Mouse (Mus musculus) adrenal gland (tissue): Measurements from ENCODE around the gene Prkch.
"Not testable (repeated sequence)": the region's sequence is repeated elsewhere in the genome, so short reads cannot be mapped to it uniquely, and the experiment has no call there.

ENCODE experiments used
- intact Hi-C: fragments of 180-260 bp; cut with DNase I; formaldehyde crosslinking; loops from one replicate; pipeline ENCODE4 v1.15.1; 2025
- long read RNA-seq, 2 experiments: library from polyadenylated mRNA; unstranded; transcript quantifications; one replicate each; pipeline ENCODE4 v2.0.0; 2020; ENCODE audit warnings: borderline replicate concordance in 1 of 2; ENCODE audit not compliant: insufficient replicate concordance in 1 of 2

Gene Prkch
- long read RNA-seq, experiment 1, partial matches to known transcripts = 3 of 9 reads
- long read RNA-seq, experiment 1, other reads (novel, unspliced or antisense) = 3 of 9 reads
- long read RNA-seq, experiment 2, transcript Prkch-201 (14 exons, 3,545 nt) = major isoform, 5 of 9 reads
- long read RNA-seq, experiment 2, partial matches to known transcripts = 2 of 9 reads
- long read RNA-seq, experiment 2, other reads (novel, unspliced or antisense) = 2 of 9 reads

DNA sequence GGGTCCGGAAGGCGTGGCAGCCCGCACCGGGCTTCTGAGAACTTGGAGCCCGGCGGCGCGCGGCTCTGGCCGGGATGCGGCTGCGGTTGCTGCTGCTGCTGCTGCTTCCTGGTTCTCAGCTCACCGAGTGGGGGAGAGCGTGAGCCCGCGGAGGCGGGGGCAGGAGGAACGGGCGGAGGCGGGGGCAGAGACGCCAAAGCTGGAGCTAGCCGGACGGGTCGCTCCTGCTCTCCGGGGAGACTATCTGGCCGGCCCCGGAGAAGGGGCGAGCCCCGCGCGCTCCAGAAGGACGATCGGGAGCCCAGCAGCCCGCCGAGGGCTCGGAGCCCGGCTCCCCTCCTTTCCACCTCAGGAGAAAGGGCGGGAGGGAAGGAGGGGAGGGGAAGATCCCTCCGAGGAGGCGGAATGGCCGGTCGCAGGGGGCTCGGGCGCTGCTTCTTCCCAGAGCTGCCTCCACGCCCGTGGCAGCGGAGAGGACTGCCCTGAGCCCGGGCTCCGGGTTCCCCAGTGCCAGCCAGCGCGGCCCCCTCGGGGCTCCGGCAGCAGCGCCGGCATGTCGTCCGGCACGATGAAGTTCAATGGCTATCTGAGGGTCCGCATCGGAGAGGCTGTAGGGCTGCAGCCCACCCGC is at the start of gene Prkch:
Gene Prkch, plus strand, starts transcription at position 187 of the 631 bp plus-strand sequence.
- intact Hi-C loops = loop anchor here (5.0 kb wide), 1 partner anchor 103 kb away; no protein-coding TSS in a partner anchor

DNA sequence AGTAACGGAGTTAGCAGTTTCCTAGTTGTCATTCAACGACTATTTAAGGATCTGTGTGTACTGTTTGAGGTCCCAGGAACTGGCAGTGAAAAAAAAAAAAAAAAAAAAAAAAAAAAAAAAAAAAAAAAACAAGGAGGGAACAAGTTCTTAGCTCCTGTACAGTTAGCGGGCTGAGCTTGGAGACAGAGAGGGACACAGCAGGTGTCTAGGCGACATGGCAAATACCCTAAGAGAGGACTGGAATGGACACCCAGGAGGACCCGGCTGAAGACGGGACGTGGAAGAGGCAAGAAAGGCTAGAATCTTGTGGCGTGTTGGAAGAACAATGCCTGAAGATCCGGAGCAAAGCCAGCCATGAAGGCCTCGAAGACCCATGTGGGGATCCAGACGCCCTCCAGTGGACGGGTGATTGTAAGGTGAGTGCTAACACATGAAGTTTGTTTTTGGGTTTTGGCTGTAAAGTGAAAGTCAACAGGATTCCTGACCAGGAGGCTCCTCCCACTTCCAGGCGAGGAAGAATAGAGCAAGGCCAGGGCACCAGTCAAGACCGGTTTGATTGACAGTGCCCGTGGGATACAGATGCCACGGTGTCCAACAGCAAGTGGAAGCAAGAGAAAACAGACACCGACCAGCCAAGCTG is 47.0 kb upstream of the Prkch start:
- intact Hi-C loops = no loop called here

DNA sequence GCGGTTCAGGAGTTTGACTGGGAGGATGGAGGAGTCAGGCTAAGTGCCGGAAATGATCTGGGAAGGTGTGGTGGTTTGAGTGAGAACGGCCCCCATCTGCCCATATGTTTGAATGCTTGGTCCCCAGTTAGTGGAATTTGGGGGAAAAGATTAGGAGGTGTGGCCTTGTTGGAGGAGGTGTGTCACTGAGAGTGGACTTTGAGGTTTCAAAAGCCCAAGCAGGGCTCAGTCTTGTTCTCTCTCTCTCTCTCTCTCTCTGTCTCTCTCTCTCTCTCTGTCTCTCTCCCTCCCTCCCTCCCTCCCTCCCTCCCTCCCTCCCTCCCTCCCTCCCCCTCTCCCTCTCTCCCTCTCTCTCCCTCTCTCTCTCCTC is 46.5 kb upstream of the Prkch start:
- intact Hi-C loops = not testable (repeated sequence)

DNA sequence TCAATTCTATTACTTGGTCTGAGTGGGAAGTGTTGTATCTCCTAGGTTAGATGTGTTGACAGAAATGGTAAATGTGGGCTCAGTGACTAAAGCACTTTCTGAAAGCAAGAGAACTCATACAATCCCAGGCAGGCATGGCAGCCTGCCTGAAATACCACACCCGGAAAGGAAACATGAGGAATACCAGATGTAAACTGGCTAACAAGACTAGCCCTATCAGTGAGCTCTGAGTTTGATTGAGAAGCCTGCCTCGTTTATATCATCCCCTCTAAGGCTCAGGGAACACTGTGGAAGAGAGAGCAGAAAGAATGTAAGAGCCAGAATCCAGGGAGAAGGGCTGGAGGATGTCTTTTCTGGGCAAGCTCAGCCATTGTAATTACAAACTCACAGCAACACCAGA is 45.4 kb upstream of the Prkch start:
- intact Hi-C loops = no loop called here

DNA sequence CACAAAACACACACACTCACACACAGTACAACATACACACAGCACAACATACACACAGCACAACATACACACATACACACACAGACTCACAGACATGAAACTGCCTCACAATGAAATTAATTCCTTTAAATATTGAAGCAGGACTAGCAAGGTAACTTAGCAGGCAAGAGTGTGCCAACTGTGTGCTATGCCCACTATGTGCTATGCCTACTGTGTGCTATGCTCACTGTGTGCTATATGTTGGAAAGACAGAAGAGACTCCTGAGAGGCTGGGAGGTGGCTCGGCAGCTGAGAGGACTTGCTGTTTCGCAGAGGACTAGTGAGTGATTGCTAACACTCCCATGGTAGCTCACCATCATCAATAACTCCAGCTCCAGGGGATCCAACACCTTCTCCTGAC is 44.2 kb upstream of the Prkch start:
- intact Hi-C loops = no loop called here

DNA sequence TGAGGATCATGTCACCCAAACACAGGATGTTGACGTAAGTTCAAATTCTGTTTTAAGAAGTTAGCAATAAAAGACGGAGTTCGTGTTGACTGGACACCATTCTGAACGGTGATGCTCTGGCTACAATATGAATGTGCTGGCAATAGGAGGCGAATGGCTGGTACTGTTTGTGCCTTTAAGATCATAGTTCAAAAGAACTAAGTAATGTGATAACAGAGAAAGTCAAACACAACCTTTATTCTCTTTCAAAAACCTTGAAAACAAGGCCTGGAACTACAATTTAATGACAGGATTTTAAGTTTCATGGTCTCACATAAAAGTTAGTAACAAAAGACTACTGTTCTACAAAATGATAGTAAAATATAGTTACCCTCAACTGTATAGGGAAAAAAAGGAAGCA is 41.4 kb upstream of the Prkch start:
- intact Hi-C loops = no loop called here

DNA sequence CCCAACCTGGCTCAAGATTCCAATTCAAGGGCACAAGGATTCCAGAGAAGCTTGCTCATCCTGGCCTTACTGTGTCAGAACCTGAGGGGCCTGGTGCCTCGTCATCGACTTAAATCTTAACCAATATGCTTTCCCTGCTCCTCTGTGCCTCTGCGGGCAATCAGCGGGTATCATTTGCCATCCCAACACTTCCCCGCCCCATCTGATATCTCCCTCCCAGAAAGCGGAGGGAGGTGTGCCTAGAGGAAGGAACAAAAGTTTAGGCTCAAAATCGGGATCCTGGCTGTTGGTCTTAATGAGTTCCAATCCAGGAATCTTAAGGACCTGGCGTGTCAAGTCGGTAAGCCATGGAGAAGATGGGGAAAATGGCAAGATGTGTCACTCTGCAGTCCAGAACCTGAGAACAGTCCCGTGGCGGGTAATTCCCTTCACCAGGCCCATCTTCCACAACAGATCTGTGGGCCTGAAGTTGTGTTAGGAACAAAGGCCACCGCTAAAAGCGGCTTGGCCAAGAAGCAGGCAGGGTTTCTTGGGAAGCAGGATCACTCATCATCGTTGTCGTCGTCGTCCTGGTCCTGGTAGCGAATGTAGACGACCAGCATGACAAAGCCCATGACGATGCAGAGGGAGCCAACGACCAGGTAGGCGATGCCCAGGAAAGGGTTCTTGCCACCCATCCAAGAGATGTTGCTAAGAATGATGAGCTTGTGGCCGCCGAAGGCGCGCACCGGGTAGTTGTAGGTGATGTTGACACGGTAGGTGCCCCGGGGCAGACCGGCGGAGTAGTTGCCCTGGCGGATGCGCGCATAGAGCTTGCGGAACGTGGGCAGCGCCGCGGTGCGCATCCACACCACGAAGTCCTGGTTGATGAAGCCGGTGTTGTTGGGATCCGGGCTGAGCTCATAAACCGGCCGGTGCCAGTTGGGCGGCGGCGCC is 39.6 kb upstream of the Prkch start:
- intact Hi-C loops = no loop called here

DNA sequence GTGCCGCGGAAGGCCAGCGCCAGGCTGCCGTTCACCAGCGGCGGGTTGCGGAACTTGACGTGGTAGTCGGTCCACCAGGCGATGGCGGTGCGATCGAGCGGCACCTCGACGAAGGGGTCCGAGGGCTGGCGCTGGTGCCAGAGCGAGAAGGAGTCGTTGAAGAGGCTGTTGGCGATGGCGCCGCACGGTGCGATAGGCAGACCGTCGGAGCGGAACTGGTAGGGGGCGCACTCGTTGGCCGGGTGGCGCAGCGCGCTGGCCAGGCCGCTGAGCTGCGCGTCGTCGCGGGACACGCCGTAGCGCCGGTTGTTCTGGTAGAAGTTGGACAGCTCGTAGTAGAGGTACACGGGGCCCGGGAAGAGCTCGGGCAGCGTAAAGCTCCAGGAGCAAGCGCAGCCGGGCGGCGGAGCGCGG is 38.9 kb upstream of the Prkch start:
- intact Hi-C loops = no loop called here

DNA sequence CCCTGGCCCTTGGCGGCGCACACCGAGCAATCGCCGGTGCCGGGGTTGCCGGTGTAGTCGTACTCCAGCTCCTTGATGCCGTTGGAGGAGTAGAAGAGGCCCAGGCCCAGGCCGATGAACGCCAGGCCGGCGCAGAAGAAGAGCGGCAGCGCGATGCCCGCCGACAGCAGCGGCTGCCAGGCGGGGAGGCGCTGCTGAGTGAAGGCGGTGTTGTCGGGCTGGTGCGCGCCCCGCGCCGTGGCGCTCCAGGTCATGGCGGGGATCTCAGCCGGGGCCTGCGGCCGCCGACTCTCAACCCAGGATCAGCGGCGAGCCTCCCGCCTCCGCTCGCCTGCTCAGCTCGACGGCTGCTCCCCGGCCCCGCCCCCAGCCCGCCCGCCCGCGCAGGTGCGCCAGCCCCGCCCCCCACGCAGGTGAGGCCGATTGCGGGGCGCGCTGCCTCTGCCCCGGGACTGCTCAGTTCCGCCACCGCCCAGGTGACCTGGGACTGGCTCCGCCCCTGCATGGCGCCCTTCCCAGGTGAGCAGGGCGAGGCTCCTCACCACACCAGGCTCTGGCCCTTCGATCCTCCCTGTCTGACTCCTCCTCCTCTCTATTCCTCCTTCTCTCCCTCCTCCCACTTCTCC is 38.4 kb upstream of the Prkch start, which contains the start of gene Tmem30b:
Gene Tmem30b, minus strand, starts transcription at position 307 of the 626 bp plus-strand sequence.
- intact Hi-C loops = no loop called here

DNA sequence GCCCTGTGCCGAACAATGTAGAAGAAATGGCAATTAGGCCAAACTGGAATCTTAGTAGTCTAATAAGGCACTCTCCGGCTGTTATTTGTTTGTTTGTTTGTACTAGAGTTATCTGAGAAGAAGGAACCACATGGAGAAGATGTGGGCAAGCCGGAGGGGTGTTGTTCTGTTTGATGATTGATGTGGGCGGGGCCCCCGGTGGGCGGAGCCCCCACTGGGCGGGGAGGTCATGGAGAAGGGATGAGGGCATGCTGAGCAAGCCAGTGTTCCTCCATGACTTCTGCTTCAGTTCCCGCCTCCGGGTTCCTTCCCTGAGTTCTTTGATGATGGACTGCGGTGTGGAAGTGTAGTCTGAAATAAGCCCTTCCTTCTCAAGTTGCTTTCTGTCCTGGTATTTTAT is 37.0 kb upstream of the Prkch start:
- intact Hi-C loops = no loop called here

DNA sequence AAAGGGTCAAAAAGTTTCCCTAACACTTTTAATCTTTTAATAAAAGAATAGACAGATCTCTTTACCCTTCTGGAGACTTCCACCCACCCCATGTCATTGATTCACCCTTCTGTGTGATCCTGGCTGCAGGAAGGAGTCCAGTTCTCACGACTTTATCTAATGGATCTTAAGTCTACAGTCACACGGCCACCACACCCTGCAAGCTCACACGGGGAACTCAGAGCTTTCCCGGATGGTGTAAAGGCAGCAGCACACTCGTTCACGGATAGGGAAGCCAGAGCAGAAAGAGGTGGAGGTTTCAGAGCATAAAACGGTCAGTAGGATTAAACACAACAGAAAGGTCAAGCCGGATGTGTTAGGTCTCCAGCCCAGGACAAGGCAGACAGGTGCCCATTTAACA is 36.3 kb upstream of the Prkch start:
- intact Hi-C loops = no loop called here

DNA sequence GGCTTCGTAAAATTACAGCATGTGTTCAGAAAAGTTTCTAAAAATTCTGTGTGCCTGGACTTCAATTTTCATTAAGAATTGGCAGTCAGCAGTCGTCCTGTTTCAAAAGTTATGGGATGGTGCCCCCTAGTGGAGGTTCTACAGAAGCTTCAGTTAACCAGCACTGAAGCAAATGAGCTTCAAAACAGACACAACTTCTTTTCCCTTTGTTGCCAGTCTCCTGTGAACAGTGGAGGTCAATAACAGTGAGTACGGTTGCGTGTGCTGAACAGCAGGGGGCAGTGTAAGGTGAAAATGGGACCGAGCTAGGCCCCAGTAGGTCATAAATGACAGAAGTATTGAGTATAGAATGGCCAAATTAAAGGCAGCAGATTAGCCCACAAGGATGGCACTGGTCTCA is 30.4 kb upstream of the Prkch start:
- intact Hi-C loops = no loop called here

DNA sequence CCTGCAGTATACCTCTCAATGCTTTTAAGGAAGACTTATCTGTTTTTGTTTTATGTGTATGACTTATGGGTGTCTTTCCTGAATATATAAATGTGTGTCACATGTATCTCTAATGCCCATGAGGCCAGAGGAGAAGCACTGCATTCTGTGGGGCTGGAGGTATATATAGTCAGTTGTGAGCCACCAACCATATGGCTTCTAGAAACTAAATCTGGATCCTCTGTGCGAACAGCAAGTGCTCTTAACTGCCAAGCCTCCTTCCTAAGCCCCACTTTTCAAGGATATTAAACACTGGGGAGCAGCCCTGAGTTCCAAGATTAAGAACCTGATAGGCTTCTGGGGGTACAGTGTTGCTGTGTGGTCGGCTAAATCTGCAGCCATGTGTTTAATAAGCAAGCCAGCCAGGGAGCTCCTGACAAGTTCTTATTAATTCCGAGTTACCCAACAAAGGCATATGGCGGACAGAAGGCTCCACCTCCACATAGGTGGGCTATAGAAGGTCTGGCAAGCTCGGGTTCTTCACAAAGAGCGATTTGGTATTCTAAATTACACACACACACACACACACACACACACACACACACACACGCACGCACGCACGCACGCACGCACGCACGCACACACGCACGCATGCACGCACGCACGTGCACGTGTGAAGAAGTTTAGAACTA is 25.9 kb upstream of the Prkch start:
- intact Hi-C loops = no loop called here

DNA sequence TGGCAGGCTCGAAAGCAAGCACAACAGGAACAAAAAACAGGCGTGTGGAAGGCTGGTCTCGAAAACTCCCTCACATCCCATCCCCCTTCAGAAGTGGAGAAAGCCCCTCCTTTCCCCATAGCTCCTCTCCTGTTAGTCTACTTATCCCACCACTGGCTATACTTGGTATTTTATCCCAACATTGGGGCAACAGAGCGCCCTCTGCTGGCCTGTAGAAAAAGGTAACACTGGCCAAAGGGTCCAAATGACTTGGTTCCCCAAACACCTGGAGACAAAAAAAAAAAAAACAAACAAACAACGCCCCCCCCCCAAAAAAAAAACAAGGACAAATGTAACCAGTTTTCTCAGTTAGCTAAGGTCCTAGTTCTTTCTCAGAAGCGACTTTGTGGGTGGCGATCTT is 24.5 kb upstream of the Prkch start:
- intact Hi-C loops = loop anchor here (5.0 kb wide), 1 partner anchor 452 kb away; no protein-coding TSS in a partner anchor

DNA sequence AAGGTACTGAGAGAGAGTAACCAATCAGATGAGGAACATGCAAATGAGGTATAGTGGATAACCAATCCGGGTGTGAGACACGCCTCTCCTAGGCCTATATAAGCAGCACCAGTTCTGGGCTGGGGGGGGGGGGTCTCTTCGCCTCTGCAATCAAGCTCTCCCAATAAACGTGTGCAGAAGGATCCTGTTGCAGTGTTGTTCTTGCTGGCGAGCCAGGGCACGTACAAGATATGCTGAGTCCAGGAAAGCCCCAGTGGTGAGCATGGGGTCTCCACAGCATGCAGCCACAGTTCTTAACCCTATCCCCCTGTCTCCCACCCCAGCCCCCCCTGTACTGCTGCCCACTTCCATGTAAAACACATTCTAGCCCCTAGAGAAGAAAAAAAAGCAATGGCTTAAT is 21.5 kb upstream of the Prkch start:
- intact Hi-C loops = loop anchor here (5.0 kb wide), 1 partner anchor 449 kb away; no protein-coding TSS in a partner anchor

DNA sequence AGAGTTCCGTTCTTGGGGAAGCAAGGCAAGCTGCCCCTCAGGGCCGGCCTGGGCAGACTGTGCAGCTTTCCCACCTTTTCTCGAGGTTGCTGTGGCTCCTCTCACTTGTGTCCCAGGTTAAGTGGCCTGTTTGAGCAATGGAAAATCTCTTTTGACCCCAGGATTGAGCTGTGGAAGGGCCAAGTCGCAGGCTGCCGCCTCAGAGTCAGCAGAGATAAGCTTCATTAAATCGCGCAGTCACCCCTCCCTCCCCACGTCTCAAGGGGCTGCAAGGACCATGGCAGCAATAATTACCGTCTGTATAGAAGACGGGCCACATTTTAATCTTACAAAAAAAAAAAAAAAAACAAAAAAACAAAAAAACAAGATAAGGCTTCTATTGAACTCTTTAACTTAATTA is 20.4 kb upstream of the Prkch start:
- intact Hi-C loops = loop anchor here (2.0 to 5.0 kb wide), 2 partner anchors 129 to 448 kb away; no protein-coding TSS in a partner anchor

DNA sequence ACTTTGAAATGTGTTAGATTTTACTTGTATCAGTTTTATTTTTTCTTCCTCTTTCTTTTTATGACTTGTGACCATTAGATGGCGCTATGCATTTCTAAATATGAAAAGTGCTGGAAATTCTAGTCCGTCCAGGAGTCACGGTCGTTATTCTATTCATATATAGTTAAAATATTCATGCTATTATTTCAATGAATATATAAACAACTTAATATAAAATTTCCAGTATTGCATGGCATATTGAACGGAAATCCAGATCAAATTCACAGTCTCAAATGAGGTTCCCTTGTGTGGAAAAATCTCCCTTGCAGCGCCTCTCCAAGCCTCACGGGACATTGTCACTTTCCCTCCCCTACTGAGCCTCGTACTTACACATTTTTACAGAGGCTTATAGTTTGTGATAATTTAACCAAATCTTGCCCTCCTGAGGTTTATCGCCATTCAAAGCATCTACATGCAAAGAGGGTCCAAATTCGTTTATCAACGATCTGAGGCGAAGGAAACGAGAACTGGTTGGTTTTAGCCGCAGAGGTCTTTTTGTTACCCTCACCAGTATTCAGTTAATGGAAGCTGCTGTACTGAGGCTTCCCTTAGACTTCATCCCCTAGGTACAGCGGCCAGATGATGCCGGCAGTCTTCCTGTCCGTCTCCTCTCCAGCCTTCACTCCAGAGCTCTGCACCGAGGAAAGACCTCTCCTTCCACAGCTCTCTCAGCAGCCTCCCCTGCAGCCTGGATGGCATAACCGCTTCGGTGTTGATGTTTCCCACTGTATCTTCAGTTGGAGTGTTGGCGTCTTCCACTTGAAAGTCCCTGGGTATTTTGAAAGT is 19.6 kb upstream of the Prkch start:
- intact Hi-C loops = loop anchor here (2.0 to 5.0 kb wide), 2 partner anchors 128 to 447 kb away; no protein-coding TSS in a partner anchor

DNA sequence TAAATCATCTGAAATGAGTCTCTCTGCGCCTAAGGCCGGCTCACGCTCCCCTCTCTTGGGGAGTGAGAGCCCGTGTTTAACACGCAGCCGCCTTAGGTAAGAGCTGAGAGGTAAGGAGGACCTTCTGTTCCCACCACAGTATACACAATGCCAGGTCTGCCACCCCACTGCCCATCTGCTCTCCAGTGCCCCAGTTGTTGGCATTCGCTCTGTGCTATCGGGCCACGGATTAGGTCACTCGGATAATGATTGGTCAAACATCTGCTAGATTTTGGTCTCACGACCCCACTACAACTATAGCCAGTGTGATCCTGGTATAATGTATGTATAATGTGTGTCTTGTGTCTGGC is 19.0 kb upstream of the Prkch start:
- intact Hi-C loops = loop anchor here (2.0 kb wide), 1 partner anchor 127 kb away; no protein-coding TSS in a partner anchor

DNA sequence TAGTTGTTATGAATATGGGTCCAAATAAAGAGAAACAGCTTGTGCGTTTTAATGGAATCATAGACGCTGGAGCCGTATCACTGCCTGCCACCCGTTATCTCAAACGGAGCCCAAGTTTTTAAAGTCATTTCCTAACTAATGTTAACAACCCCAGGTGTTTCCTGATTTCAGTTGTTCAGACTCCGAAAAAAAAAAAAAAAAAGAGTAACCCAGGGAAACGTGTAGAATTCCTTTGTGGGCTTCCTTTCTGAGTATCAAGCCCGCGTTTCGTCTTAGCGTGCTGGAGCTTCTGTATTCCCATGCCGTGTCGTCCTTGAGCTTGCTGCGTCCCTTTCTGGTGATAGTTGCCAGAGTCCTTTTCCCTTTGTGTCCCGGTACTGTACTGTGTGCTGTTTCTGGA is 10.0 kb upstream of the Prkch start:
- intact Hi-C loops = no loop called here
